Mouse (Mus musculus): ENCODE data around the gene Perm1.

DNA sequence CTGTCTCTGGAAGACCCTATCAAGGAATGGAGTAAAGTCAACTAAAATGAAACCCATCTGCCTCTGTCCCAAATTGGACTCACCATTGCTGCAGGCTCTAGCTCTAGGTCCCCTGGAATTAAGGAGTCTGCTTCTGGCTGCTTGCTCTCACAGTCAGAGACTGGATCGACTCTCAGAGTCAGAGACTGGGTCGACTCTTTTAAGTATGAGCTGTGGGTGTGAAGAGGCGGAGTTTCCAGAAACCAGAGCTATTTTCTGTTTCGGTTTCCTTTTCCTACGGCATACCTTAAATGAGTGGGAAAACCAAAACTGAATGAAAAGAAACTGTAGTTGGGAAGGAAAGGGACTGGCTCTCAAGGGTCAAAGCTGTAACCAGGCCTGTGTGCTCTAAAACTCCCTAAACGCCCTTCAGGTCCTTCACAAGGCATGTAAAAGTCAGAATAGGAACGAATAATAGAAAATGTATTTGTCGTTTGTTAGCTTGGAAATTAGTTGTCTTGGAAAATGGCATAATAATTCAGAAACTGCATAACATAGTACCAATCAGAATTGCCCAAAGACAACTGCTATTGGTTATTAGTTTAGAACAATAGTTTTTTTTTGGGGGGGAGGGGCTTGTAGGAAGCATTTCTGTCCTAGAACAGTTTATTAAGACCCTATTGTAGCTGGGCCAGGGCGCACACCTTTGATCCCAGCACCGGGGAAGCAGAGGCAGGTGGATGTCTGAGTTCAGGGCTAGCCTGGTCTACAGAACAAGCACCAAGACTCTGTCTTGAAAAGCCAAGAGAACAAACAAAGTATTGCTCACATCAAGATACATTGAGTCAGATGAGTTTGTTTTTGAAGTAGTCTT, 14.8 kb upstream of the Perm1 start, which contains the start of gene Isg15:
- TF ChIP-seq HCFC1 (IDR thresholded peaks at IDR 0.05; ENCODE audit: borderline replicate concordance, insufficient read depth, low read length) (no peak), MAFK (IDR thresholded peaks at IDR 0.05; ENCODE audit: insufficient read depth, low read depth, low read length) (no peak), ZC3H11A (IDR thresholded peaks at IDR 0.05; ENCODE audit: borderline replicate concordance, low read depth, low read length) (no peak), ZNF384 (IDR thresholded peaks at IDR 0.05; ENCODE audit: low read depth, low read length) (no peak)

Data from ES-E14 (cell line).